Mouse (Mus musculus): ENCODE data around the gene Lmo3. TPM values are rescaled to one million over a fixed set of nuclear protein-coding genes. Genes with fewer than 3 reads are reported as not detected.

Lmo3 gene
- total RNA-seq, 2 experiments from 2014 or later = not detected

- DNase-seq = no peak
These were observed 159.0 kb downstream of the Lmo3 start for GRCm38 (mm10) chr6:138422671-138423321.

GRCm38 (mm10) chr6:138421931-138422531, 159.7 kb downstream of the Lmo3 start:
- no peak for DNase-seq

- DNase-seq = no peak
These were observed 160.6 kb downstream of the Lmo3 start for GRCm38 (mm10) chr6:138421191-138421613.

GRCm38 (mm10) chr6:138420536-138420891, 161.3 kb downstream of the Lmo3 start:
- DNase-seq = no peak

- no peak for DNase-seq
These were observed 161.8 kb downstream of the Lmo3 start for GRCm38 (mm10) chr6:138419871-138420535.

GRCm38 (mm10) chr6:138412075-138412474, 169.7 kb downstream of the Lmo3 start:
- DNase-seq = no peak

- no peak for DNase-seq
These were observed 179.7 kb downstream of the Lmo3 start for GRCm38 (mm10) chr6:138402031-138402430.

GRCm38 (mm10) chr6:138398836-138399235, 182.9 kb downstream of the Lmo3 start:
- DNase-seq = no peak

- no peak for DNase-seq
These were observed 190.7 kb downstream of the Lmo3 start for GRCm38 (mm10) chr6:138391085-138391484.

GRCm38 (mm10) chr6:138388168-138388936, 193.4 kb downstream of the Lmo3 start:
- DNase-seq = no peak

- no peak for DNase-seq
These were observed 198.6 kb downstream of the Lmo3 start for GRCm38 (mm10) chr6:138383208-138383607.

GRCm38 (mm10) chr6:138371176-138371575, 210.6 kb downstream of the Lmo3 start:
- DNase-seq = no peak

GRCm38 (mm10) chr6:138364111-138364510, 217.7 kb downstream of the Lmo3 start:
- DNase-seq = no peak

GRCm38 (mm10) chr6:138350587-138351345, 231.0 kb downstream of the Lmo3 start:
- no peak for DNase-seq

GRCm38 (mm10) chr6:138346558-138346957, 235.2 kb downstream of the Lmo3 start:
- DNase-seq = no peak

GRCm38 (mm10) chr6:138335858-138336257, 245.9 kb downstream of the Lmo3 start:
- no peak for DNase-seq

- DNase-seq = no peak
These were observed 247.8 kb downstream of the Lmo3 start for GRCm38 (mm10) chr6:138333991-138334390.

- DNase-seq = no peak
These were observed 255.9 kb downstream of the Lmo3 start for GRCm38 (mm10) chr6:138325744-138326400.

GRCm38 (mm10) chr6:138325145-138325544, 256.6 kb downstream of the Lmo3 start:
- no peak for DNase-seq

GRCm38 (mm10) chr6:138323325-138323724, 258.4 kb downstream of the Lmo3 start:
- DNase-seq = no peak

- DNase-seq = no peak
These were observed 261.5 kb downstream of the Lmo3 start for GRCm38 (mm10) chr6:138320190-138320737.
